Mouse (Mus musculus): ENCODE data around the gene Btbd10. TPM values are rescaled to one million over a fixed set of nuclear protein-coding genes. Genes with fewer than 3 reads are reported as not detected.

Btbd10 gene
- total RNA-seq, 4 experiments from 2014 or later, result 76.5 to 85.2 (median 80.8) TPM

DNA sequence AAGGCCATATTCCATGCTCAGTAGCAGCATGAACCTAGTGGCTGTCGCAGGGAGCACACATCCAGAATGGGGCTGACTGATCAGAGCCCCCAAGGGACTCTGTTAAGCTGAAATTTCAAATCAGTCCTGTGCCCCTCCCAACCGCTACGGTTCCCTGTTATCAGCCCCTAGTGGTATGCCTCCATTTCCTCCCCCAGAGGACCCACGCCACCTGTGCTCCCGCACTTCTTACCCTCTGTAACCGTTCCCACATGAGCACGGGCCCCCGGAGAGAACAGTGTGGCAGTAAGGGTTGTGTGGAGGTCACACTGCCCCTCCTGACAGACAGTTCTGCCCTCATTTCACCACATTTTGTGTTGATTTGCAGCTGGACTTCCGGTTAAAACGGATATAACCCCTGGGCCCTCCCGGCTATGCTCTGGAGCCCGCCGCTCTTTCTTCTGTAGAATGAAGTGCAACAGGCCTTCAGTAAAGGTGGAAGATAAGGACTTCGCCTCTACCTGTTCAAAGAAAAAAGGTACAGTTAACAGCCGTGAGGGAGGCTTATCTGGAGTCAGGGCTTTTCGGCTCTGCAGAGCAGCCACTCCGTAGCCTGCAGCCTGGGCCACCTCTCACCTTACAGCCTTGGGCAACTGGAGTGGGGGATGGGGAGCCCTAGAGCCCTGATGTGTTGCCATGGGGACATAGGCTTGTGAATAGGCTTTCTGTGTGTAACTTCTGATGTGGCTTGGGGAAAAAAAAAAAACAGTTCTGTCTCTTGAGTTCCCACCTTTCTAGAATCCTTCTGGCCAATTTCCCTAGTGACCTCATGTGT lies 73.9 kb downstream of the Btbd10 start:
- no peak for DNase-seq (ENCODE audit: low spot score in 2 of 2)

DNA sequence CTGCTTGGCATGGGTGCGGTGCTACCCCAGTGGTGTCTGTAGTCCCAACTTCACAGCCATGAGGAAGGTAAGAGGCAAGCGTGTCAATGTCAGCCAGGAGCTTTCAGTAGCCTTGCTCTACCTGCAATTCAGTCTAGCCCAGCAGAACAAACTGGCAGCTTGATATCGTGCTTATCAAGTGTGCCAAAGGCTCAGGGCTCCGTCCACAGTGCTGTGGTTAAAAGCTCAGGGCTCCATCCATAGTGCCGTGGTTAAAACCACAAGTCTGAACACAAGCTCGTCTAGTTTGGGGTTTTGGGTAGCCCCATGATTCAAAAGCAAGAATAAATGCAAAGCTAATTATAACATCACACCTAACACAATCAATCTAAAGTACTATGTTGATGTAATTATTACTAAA lies 74.6 kb downstream of the Btbd10 start:
- DNase-seq (ENCODE audit: low spot score in 2 of 2), result no peak

DNA sequence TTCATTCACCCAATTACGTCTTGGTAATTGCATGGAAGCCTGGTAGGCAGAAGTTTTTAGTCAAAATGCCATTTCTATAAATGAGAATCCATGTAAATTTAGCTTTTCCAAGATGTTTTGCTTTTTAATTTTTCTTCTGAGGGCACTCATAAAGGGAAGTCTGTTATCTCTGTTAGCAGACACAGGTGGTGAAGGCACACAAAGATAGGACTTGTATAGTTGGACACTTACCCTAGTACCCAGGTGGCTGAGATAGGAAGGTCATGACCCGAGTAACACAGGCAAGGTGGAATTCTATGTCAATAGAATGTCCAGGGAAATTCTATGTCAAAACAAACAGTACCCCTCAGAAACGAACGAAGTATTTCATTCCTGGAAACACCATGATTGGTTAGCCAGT lies 77.0 kb downstream of the Btbd10 start:
- no peak for DNase-seq (ENCODE audit: low spot score in 2 of 2)

DNA sequence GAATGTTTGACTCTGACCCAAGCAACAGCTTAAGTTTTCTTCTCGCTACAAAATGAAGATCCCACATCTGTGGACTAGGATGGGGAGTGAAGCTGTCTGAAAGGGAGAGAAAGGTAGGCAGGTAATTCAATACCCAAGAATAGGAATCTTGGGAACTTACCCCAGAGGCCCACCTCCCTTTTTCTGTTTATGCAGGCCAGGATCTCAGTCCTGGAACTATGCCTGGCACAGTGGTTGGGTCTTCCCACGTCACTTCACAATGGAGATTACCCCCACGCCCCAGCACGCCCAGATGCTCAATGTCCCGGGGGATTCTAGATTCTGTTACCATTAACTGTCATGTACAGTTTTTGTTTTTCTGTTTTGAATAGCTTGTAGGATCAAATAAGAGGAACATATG lies 77.5 kb downstream of the Btbd10 start:
- no peak for DNase-seq (ENCODE audit: low spot score in 2 of 2)

DNA sequence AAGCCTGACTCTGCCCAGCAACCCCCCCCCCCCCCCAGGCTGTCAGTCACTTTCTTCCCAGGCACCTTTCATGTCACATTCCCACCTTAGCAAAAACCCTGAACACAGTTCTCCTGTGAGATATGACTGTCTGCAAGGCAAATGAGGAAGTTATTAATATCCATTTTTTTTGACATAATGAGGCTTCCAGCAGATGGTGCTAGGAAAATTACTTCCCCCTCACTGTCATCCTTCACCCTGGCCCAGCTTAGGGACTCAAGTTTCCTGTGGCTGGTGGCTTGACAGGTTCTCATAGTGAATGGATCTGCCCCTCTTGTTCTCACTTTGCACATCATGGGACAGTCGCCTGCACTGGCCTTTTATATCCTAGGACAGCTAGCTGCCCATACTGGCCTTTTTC lies 80.0 kb downstream of the Btbd10 start:
- DNase-seq (ENCODE audit: low spot score in 2 of 2), result no peak

DNA sequence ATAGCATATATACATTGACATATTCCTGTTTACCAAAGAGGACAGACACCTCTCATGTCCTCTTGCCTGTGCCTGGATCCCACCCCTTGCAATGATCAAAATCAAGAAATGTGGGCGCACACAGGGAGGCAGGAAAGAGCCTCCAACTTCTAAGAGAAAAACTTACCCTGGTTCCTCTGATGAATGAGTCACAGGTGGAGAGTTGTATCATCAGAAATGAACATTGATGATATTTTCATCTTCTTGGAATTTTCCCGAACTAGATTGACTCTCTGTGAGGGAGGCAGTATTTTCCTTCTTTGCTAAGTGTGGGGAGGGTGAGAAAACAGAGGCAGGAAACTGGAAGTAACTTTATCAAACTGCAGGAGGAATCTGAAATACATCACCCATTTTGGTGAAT lies 83.8 kb downstream of the Btbd10 start:
- DNase-seq (ENCODE audit: low spot score in 2 of 2), result no peak

DNA sequence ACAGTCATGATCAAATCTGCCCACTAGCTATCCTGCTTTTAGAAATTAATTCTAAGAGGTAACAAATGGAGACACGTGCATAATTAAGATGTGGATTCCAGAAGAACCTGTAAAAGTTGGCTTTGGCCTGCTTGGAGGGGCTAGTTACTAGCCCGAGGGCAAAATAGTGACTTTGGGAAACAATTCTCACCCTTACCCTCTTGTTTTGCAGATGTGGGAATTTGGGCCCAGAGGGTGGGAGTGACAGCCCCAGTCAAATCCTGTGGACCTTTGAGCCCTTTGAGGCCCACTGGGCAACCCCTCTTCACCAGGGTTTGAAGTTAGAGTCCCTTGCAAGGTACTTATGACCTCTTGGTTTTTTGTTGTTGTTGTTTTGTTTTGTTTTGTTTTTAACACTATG lies 89.9 kb downstream of the Btbd10 start:
- no peak for DNase-seq (ENCODE audit: low spot score in 2 of 2)

DNA sequence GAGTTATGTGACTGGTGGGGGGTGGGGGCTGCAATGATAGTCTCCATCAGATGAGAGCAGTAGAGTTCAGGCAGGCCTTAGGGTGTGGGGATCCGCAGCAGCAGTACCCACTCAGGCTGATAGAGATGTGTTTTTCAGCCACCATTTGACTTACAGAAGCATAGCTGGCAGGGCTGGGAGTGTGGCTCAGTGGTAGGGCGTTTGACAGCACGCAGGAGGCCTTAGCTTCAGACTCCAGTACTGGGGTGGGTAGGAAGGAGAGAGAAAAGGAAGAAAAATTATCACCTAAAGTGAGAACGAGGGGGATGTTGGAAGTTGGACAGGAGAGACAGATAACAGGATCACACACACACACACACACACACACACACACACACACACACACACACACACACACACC lies 90.7 kb downstream of the Btbd10 start:
- DNase-seq (ENCODE audit: low spot score in 2 of 2), result no peak

DNA sequence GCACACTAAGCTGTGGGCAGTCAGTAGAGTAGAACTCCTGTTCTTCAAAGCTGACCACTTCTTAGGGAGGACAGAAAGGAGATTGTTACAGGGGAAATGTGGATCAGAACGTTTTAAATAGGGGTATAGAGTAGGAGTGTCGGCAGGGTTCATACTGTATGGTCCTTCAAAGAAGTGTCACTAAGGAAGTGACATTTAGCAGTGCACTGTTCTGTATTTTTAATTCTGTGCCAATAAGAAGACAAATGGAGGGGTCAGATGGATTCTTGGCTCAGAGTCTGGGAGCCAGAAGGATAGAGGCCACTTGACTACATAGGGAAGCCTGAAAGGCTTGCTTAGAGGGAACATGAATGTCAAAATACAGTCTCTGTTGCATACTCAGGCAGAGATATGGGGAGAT lies 91.9 kb downstream of the Btbd10 start:
- DNase-seq (ENCODE audit: low spot score in 2 of 2), result no peak

DNA sequence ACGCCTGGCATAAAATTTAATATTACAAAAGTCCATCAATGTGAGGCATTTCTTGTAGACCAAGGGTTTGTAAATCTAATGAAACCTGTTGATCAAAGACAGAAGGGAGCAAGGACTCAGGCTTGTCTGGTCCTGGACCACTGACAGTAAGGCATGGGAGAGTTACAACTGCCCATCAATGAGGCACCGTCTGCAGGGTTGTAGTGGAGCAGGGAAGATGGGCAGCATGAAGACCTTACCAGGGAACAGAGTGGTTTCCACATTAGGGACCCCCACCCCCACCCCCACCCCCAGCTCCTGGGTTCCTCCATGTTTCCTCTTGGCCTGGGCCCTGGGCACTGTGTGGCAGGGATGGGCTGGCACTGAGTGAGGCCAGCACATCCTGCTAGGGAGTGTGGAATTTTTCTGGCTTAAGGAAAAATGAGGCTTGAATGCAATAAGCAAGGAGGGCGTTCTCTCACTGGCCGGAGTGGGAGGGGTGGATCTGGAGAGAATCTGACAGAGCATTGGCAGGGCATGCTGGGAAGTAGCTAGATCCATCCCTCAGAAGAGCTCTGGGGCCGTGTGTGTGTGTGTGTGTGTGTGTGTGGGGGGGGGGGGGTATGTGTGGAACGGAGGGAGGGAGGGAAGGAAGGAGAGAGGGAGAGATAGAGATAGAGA lies 96.7 kb downstream of the Btbd10 start:
- DNase-seq (ENCODE audit: low spot score in 2 of 2), result no peak

DNA sequence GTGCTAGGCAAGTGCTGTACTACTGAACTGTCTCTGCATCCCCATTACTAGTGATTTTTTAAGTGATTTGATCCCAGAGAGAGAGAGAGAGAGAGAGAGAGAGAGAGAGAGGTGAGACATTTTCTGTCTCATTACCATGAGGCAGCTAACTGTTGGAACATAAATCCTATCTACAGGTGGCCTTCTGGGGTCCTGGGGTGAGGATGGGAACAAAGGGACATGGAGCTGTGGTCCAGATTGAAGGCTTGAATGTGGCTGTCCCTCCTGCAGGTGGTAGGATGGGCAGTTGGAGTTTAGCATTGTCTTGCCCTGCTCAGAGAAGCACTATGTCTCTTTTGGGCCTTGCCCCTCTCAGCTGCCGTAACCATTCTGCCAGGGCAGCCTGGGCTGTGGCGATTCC lies 98.2 kb downstream of the Btbd10 start:
- no peak for DNase-seq (ENCODE audit: low spot score in 2 of 2)

DNA sequence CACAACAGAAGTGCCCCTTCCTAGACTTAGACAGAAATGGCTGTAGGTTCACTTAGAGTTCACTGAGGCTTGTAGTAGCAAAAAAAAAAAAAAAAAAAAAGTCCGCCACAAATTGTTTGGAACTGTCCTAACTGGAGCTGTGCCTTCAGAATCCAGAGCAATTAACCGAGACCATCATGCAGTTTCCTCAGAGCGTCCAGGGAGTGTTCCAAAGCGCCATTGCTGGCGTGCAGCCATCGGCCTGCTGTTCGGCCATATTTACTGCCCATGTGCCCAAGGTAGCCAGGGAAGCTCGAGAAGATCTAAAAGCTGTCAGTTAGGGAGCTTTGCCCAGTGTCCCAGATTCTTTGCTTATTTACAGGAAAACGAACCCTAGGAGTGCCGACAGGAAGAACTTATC lies 98.6 kb downstream of the Btbd10 start:
- DNase-seq (ENCODE audit: low spot score in 2 of 2), result no peak

DNA sequence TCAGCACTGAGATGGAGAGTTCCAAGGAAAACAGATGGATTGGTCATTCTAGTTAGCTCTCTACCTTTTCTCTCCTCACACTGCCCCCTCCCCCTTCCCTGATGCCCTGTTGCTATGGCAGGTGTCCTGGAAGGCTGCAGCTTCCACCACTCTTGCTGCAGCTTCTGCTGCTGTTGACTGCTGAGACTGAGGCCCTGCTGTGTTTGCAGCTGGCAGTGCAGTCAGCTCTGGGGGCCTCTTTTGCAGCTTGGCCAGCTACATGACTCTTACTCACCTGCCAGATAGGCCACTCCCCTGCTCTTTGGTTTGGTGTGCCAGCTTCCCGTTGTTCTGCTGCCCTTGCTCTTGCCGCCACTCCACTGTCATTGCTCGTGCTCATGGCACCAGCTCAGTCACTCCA lies 99.3 kb downstream of the Btbd10 start:
- no peak for DNase-seq (ENCODE audit: low spot score in 2 of 2)

DNA sequence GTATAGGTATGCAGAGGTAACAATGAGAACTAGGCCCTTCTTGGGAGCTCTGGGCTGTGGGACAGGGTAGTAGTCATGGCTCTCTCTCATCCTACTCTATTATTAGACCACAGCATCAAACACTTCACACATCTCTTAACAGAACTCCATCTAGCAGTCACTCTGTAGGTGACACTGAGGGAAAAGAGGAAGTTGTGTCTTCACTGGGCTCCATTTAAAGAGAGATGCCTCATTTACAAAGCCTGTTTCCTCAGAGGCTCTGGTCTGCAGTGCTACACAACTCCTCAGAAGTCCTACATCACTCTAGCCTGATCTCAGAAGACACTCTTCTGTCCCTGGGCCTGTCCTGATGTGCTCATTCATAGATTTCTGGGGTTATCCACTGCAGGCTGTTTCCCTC lies 100.1 kb downstream of the Btbd10 start:
- no peak for DNase-seq (ENCODE audit: low spot score in 2 of 2)

DNA sequence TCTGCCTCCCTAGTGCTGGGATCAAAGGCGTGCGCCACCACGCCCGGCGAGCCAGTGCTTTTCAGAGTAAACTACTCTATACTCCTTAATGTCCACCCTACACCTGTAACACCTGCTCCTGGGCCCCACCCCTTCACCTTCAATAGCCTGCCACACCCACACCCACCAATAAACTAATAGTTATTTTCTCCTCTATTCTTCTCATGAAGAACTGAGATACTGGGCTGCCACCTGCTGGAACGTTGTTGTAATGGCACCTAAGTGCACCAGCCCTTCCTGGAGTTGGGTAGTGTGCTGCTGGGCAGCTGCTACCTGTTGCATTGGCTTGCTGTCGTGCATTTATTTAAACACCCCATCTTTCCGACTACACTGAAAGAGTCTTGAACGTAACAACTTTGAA lies 100.9 kb downstream of the Btbd10 start:
- DNase-seq (ENCODE audit: low spot score in 2 of 2), result no peak

Other genes starting within 250 kb of the Btbd10 start
- 10 to 100 TPM; 29.6 to 37.8 (median 30.6) TPM for gene Arntl, start 161.9 kb downstream of the Btbd10 start, total RNA-seq (2022)
- not detected for gene Pth, start 19.2 kb upstream of the Btbd10 start, total RNA-seq (2022)
- gene Far1, start 144.4 kb upstream of the Btbd10 start, total RNA-seq (2022), result 100 to 1,000 TPM; 107 to 116 (median 111) TPM

Measured in left cerebral cortex, adult 8-10 months (tissue).